Mouse (Mus musculus): ENCODE data around the gene Dclre1b.
"Not testable (repeated sequence)": the region's sequence is repeated elsewhere in the genome, so short reads cannot be mapped to it uniquely, and the experiment has no call there.

The Dclre1b gene

GRCm38 (mm10) chr3:103808891-103809798, at the start of gene Dclre1b, which contains the start of the genes Ap4b1 and Gm43064:
Dclre1b (minus strand) TSS chr3:103809444.
Ap4b1 (plus strand) TSS chr3:103809520.
Gm43064 (plus strand) TSS chr3:103809573.
- DNase-seq (ENCODE audit: low spot score), result peak; percentile 73

GRCm38 (mm10) chr3:103857977-103858563, 48.8 kb upstream of the Dclre1b start:
- no peak for DNase-seq (ENCODE audit: low spot score)

- DNase-seq (ENCODE audit: low spot score), result no peak
These were observed 48.0 kb upstream of the Dclre1b start for GRCm38 (mm10) chr3:103857036-103857805.

GRCm38 (mm10) chr3:103853804-103854203, 44.6 kb upstream of the Dclre1b start:
- no peak for DNase-seq (ENCODE audit: low spot score)

- no peak for DNase-seq (ENCODE audit: low spot score)
These were observed 43.5 kb upstream of the Dclre1b start for GRCm38 (mm10) chr3:103852565-103853299.

- no peak for DNase-seq (ENCODE audit: low spot score)
These were observed 42.6 kb upstream of the Dclre1b start for GRCm38 (mm10) chr3:103851882-103852281.

GRCm38 (mm10) chr3:103851481-103851880, 42.2 kb upstream of the Dclre1b start:
- DNase-seq (ENCODE audit: low spot score), result no peak

- DNase-seq (ENCODE audit: low spot score), result no peak
These were observed 41.6 kb upstream of the Dclre1b start for GRCm38 (mm10) chr3:103850644-103851363.

- not testable (repeated sequence) for DNase-seq (ENCODE audit: low spot score)
These were observed 31.7 kb upstream of the Dclre1b start for GRCm38 (mm10) chr3:103840946-103841345.

GRCm38 (mm10) chr3:103840195-103840594, 31.0 kb upstream of the Dclre1b start:
- DNase-seq (ENCODE audit: low spot score), result not testable (repeated sequence)

GRCm38 (mm10) chr3:103839711-103840110, 30.5 kb upstream of the Dclre1b start:
- DNase-seq (ENCODE audit: low spot score), result no peak

GRCm38 (mm10) chr3:103836453-103836852, 27.2 kb upstream of the Dclre1b start:
- no peak for DNase-seq (ENCODE audit: low spot score)

GRCm38 (mm10) chr3:103835951-103836310, 26.7 kb upstream of the Dclre1b start:
- DNase-seq (ENCODE audit: low spot score), result no peak

- DNase-seq (ENCODE audit: low spot score), result no peak
These were observed 26.2 kb upstream of the Dclre1b start for GRCm38 (mm10) chr3:103835272-103835950.

- no peak for DNase-seq (ENCODE audit: low spot score)
These were observed 24.8 kb upstream of the Dclre1b start for GRCm38 (mm10) chr3:103834001-103834400.

- no peak for DNase-seq (ENCODE audit: low spot score)
These were observed 23.2 kb upstream of the Dclre1b start, which contains the start of gene Bcl2l15 for GRCm38 (mm10) chr3:103832426-103832825. Bcl2l15 (plus strand) TSS chr3:103832601.

- no peak for DNase-seq (ENCODE audit: low spot score)
These were observed 21.9 kb upstream of the Dclre1b start for GRCm38 (mm10) chr3:103831146-103831545.

- not testable (repeated sequence) for DNase-seq (ENCODE audit: low spot score)
These were observed 21.4 kb upstream of the Dclre1b start for GRCm38 (mm10) chr3:103830681-103831080.

GRCm38 (mm10) chr3:103829036-103829435, 19.8 kb upstream of the Dclre1b start:
- DNase-seq (ENCODE audit: low spot score), result no peak

GRCm38 (mm10) chr3:103827548-103827947, 18.3 kb upstream of the Dclre1b start:
- no peak for DNase-seq (ENCODE audit: low spot score)

Measured in layer of hippocampus, adult 9-10 months (tissue).